Mouse (Mus musculus): Measurements from ENCODE around the gene Spcs2.
"Not testable (repeated sequence)": the region's sequence is repeated elsewhere in the genome, so short reads cannot be mapped to it uniquely, and the experiment has no call there.

Spcs2 gene

GRCm38 (mm10) chr7:99824649-99825483 lies 38.4 kb downstream of the Spcs2 start:
- no peak for ATAC-seq (ENCODE audit: low TSS enrichment)

GRCm38 (mm10) chr7:99823045-99823663 lies 40.1 kb downstream of the Spcs2 start:
- ATAC-seq (ENCODE audit: low TSS enrichment): no peak

GRCm38 (mm10) chr7:99822426-99822825 lies 40.8 kb downstream of the Spcs2 start:
- ATAC-seq (ENCODE audit: low TSS enrichment): no peak

- ATAC-seq (ENCODE audit: low TSS enrichment): no peak
Measured at GRCm38 (mm10) chr7:99821953-99822352, 41.3 kb downstream of the Spcs2 start.

- ATAC-seq (ENCODE audit: low TSS enrichment): not testable (repeated sequence)
Measured at GRCm38 (mm10) chr7:99818181-99818725, 45.0 kb downstream of the Spcs2 start.

- ATAC-seq (ENCODE audit: low TSS enrichment): no peak
Measured at GRCm38 (mm10) chr7:99813394-99813793, 49.9 kb downstream of the Spcs2 start.

- ATAC-seq (ENCODE audit: low TSS enrichment): no peak
Measured at GRCm38 (mm10) chr7:99811661-99812060, 51.6 kb downstream of the Spcs2 start.

GRCm38 (mm10) chr7:99810814-99811213 lies 52.4 kb downstream of the Spcs2 start:
- ATAC-seq (ENCODE audit: low TSS enrichment): no peak

- not testable (repeated sequence) for ATAC-seq (ENCODE audit: low TSS enrichment)
Measured at GRCm38 (mm10) chr7:99807043-99807442, 56.2 kb downstream of the Spcs2 start.

GRCm38 (mm10) chr7:99805340-99805739 lies 57.9 kb downstream of the Spcs2 start:
- no peak for ATAC-seq (ENCODE audit: low TSS enrichment)

GRCm38 (mm10) chr7:99804033-99804432 lies 59.2 kb downstream of the Spcs2 start:
- not testable (repeated sequence) for ATAC-seq (ENCODE audit: low TSS enrichment)

- ATAC-seq (ENCODE audit: low TSS enrichment): no peak
Measured at GRCm38 (mm10) chr7:99803535-99803934, 59.7 kb downstream of the Spcs2 start.

- no peak for ATAC-seq (ENCODE audit: low TSS enrichment)
Measured at GRCm38 (mm10) chr7:99799118-99799517, 64.1 kb downstream of the Spcs2 start.

- ATAC-seq (ENCODE audit: low TSS enrichment): peak; percentile 62; the same call in 1 of the 2 replicates
Measured at GRCm38 (mm10) chr7:99797911-99798647, 65.2 kb downstream of the Spcs2 start.

GRCm38 (mm10) chr7:99797261-99797660 lies 66.0 kb downstream of the Spcs2 start:
- no peak for ATAC-seq (ENCODE audit: low TSS enrichment)

GRCm38 (mm10) chr7:99796471-99796870 lies 66.8 kb downstream of the Spcs2 start:
- no peak for ATAC-seq (ENCODE audit: low TSS enrichment)

GRCm38 (mm10) chr7:99795192-99795981 lies 67.9 kb downstream of the Spcs2 start:
- ATAC-seq (ENCODE audit: low TSS enrichment): no peak; the same call in 1 of the 2 replicates

GRCm38 (mm10) chr7:99794096-99794495 lies 69.2 kb downstream of the Spcs2 start:
- ATAC-seq (ENCODE audit: low TSS enrichment): no peak

- no peak for ATAC-seq (ENCODE audit: low TSS enrichment)
Measured at GRCm38 (mm10) chr7:99790816-99791215, 72.4 kb downstream of the Spcs2 start.

GRCm38 (mm10) chr7:99788563-99788962 lies 74.7 kb downstream of the Spcs2 start:
- no peak for ATAC-seq (ENCODE audit: low TSS enrichment)

- ATAC-seq (ENCODE audit: low TSS enrichment): no peak
Measured at GRCm38 (mm10) chr7:99787935-99788334, 75.3 kb downstream of the Spcs2 start.

Data from frontal cortex, adult (tissue).